Mouse (Mus musculus) embryo, embryonic 9.5 days (tissue): ENCODE data around the gene Gast.
A peak's percentile ranks its signal among the peaks of the same experiment; 100 is the strongest.
"Not testable (repeated sequence)": the region's sequence is repeated elsewhere in the genome, so short reads cannot be mapped to it uniquely, and the experiment has no call there.

Source experiments
- DNase-seq: peaks from one replicate; pipeline ENCODE4 v3.0.0-alpha.2; 2017; ENCODE audit errors: extremely low spot score

Gene Gast

GRCm38 (mm10) chr11:100333944-100334457 lies at the start of gene Gast:
Gene Gast, plus strand, starts transcription at chr11:100334407.
- no peak for DNase-seq

- DNase-seq, result no peak
Measured at GRCm38 (mm10) chr11:100284988-100285387, 49.2 kb upstream of the Gast start.

GRCm38 (mm10) chr11:100287024-100287423 lies 47.2 kb upstream of the Gast start:
- DNase-seq, result no peak

DNA sequence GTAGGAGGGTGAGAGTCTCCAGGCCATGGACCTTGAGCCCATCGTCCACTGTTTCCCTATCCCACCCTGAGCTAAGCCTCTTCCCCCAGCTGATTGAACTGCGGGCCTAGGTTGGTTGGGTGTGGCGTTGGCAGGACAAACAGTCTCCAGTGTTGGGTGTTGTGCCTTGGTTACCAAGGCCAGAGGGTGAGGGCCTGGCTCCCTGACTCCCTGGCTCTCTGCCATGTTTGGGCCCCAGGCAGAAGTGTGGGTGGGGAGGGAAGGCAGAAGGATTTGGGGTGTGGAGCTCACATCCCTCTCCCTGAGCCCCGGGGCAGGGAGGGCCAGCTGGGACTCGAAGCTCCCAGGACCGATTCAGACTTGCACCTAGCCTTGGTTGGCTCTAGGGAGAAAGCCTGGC lies 45.3 kb upstream of the Gast start:
- no peak for DNase-seq

DNA sequence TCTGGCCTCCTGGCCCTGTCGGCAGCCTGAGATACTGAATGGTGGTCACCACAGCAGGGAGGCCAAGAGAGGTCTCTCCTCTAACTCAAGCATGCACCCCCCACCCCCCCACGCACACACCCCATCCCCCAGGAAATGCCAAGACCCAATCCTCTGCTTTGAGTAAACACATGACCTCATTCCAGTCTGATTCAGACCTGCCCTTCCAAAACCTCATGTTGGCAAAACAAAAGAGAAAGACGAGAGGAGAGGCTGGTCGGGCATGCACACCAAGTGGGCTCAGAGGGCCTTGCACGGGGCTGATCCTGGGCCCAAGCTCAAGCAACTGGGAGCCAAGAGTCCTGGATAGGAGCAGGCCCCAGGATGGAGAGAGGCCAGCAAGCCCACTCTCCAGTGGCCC lies 44.0 kb upstream of the Gast start:
- DNase-seq, result no peak

- DNase-seq, result no peak
Measured at GRCm38 (mm10) chr11:100292884-100293283, 41.3 kb upstream of the Gast start.

- peak; percentile 85 for DNase-seq
Measured at GRCm38 (mm10) chr11:100295308-100295707, 38.9 kb upstream of the Gast start.

- no peak for DNase-seq
Measured at GRCm38 (mm10) chr11:100297801-100298200, 36.4 kb upstream of the Gast start.

DNA sequence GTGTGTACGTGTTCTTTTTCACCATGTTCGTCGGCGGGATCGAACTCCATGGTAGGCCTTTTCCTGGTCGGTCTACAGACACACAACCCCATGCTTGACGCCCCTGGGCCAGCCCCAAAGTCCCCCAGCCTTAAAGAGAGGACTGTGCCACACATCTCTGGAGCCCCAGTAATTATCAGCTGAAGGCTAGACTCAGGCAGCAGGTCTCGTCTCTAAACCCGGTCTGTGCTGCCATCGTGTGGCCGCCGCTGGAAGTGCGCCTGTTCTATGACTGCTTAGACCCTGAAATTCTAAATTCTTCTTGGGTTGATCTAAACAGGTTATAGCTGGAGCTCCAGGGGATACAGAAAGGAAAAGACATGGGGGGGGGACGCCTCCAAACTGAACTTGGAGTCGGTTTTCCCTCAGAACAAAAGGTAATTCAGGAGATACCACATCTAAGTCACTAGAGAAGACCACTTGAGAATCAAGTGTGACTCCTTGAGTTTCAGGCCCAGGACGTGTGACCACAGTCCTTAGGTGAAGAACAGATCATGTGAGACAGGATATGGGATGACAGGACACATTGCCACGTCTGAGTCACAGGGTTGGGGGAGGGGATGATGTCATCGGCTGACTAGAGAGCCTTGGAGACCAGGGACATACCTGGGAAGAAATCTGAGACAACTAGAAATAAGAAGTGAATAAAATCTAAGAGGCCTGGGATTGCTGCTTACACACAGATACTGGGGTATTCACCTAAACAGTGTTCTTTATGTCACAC lies 35.8 kb upstream of the Gast start:
- DNase-seq, result peak; percentile 86

- peak; percentile 76 for DNase-seq
Measured at GRCm38 (mm10) chr11:100300293-100300692, 33.9 kb upstream of the Gast start.

GRCm38 (mm10) chr11:100301292-100301691 lies 32.9 kb upstream of the Gast start:
- no peak for DNase-seq

DNA sequence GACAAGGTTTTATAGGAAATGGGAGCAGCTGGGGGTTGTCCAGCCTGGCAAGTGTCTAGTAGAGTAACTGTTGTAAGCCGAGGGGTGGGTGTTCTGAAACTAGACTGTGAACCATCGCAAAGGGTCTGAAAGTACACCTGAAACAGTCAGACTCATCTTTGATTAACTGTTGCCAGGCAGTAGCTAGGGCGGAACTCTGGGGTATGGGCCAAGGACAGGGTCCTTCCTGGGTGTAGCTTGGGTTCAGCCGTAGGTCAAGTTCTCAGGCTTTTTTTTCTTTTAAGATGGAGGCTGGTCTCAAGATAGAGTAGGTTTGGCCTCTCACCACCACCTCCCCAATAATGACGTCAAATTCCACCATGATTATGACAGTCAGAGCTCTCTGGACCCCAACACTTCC lies 26.3 kb upstream of the Gast start:
- DNase-seq, result no peak

DNA sequence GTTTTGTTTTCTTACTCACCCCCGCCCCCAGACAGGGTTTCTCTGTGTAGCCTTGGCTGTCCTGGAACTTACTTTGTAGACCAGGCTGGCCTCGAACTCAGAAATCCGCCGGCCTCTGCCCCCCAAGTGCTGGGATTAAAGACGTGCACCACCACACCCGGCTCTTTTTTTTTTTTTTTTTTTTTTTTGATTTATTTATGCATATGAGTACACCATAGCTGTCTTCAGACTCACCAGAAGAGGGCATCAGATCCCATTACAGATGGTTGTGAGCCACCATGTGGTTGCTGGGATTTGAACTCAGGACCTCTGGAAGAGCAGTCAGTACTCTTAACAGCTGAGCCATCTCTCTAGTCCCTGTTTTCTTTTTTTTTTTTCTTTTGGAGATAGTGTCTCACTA lies 25.5 kb upstream of the Gast start:
- not testable (repeated sequence) for DNase-seq

DNA sequence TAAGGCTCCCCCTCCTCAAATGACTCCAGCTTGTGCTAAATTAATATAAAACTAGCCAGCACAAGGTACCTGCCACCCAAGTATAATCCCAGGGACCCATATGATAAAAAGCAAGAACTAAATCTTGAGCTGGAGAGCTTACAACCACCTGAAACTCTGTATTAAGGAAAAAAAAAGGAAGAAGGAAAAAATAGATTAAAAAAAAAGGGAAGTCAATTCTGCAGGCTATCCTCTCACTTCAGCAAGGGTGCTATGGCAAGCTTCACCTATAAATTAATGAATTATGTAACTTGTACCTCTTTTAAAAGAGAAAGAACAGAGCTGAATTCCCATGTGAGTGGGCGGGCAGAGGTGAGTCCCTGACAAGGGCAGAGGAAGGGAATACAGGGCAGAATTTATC lies 22.6 kb upstream of the Gast start:
- DNase-seq, result no peak

DNA sequence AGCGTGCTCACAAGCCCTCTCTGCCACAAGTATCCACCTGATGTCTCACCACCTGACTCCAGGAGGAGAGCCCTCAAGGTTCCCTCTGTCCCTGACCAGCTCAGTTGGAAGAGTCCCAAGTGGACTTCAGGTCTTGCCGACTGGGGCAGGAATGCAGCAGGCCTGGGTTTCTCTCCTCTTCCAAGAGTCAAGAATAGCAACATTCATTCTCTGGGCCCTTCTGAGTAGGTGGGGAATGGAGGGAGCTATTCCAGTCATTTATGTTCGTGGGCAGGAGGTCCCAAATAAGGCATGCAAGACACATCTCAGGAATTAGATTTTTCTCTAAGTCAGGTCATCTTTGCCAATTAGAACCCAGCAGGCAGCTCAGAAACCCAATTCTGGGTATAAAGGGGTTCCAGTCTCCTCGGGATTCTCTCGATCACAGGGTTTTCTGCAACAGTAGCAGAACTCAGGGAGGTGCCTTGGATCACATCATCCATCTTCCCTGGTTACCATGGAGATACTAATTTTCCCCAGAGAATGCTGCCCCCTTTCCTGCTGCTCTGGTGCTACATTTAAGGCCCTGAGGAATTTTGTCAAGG lies 22.0 kb upstream of the Gast start:
- no peak for DNase-seq

- no peak for DNase-seq
Measured at GRCm38 (mm10) chr11:100313424-100313823, 20.8 kb upstream of the Gast start.

DNA sequence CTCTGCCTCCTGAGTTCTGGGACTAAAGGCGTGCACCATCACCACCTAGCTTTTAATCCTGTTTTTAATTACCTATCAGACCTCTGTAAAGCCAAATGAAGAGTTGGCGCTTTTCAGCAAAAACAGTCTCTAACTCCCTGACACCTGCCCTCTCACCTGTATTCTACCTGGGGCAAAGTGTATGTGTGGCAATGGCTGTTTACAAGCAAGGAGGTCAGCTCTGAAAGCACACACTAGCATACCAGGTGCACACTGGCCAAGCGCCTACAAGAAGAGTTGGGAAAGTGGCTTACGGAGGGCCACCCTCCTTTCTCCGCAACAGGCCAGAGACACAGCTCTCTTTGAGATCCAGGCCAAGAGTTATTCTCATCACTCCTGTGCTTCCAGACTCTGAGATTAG lies 18.8 kb upstream of the Gast start:
- no peak for DNase-seq

GRCm38 (mm10) chr11:100317826-100318380 lies 16.3 kb upstream of the Gast start:
- DNase-seq, result no peak

DNA sequence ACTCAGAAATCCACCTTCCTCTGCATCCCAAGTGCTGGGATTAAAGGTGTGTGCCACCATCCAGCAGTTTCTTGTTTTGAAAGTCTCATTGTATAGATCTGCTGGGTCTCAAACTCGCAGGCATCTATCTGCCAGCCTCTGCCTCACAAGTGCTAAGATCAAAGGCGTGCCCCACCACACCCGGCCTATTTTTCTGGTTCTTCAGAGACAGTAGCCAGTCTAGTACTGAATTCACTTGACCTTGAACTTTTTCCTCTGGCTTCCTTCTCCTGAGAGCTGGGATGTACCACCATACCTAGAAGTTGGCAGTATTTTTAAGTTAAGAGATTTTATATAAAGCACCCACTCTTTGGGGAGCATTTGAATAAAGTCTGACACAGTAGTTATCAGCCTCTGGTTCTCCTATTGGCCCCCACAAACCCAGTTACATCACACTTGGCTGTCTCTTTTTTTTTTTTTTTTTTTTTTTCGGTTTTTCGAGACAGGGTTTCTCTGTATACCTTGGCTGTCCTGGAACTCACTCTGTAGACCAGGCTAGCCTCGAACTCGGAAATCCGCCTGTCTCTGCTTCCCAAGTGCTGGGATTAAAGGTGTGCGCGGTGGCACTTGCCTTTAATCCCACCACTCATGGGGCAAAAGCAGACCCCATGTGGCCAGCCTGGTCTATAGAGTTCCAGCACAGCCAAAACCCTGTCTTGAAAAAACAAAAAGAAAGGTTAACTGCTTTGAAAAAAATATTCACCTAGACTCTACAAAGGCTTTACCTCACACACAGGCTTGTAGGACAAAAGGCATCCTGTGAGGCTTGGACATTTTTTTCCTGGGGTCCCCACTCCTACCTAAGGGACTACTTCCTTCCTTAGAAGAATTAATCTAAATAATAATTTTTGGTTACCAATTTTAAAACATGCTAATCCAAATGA lies 15.4 kb upstream of the Gast start:
- no peak for DNase-seq

DNA sequence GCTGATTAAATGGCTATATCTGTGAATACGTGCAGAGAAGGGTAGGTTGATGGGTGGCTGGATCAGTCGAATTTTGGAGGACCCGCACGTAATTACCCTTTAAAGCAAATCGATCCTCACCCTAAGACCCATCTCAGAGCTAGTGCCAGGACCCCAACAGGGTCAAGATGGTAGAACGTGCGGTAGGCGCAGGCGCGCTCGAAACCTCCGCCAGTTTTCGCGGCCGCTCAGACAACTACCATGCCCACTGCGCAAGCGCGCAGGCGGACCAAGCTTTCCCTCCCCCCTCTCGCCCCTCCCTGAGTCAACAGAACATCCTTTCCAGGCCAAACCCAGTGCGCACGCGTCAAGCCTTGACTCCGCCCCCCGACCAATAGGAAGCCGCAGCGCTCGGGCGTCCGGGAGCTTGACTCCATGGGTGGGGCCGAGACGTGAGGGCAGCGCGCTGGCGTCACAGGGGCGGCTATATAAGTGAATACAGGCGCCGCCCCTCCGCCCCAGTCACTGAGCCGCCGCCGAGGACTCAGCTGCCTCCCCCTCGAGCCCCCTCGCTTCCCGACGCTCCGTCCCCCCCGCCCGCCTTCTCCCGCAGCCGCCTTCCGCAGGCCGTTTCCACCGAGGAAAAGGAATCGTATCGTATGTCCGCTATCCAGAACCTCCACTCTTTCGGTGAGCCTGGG lies 14.6 kb upstream of the Gast start, which contains the start of gene Eif1:
Eif1 (plus strand) TSS at position 394 of the 680 bp plus-strand sequence.
- DNase-seq, result peak; percentile 100

DNA sequence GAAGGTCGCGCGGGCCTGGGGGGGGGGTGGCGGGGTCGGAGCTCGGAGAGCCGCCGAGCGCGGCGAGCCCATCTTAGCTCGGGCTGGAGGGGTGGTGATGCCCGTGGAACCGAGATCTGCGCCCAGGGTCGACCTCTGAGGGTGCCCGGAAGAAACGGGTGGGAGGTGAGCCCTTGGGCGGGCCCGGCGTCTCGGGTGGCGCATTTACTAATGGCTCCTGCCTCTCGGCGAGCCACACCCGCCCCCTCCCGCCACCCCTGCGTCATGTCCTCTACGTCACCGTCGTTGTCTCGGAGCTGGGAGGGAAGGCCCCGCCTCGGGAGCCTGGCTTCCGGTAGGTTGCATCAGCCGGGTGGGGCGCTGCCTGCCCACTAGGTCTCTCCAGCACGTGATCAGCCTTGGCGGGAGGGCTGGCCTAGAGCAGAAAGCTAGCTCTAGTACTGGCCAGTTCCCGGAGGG lies 14.0 kb upstream of the Gast start:
- DNase-seq, result peak; percentile 98
